Mouse (Mus musculus) G1E (cell line): Measurements from ENCODE around the gene Zfp777. TPM values are rescaled to one million over a fixed set of nuclear protein-coding genes. Genes with fewer than 3 reads are reported as not detected.

Experiments
- ATAC-seq: 2 replicates; pipeline ENCODE4 v1.8.0; 2016; ENCODE audit warnings: mild to moderate bottlenecking; ENCODE audit not compliant: insufficient number of reproducible peaks, poor library complexity, low FRiP score, severe bottlenecking; ENCODE audit errors: extremely low read depth
- DNase-seq: peaks from one replicate; pipeline ENCODE4 v3.0.0; 2012; ENCODE audit warnings: low spot score
- H3K27me3 ChIP-seq: 2 replicates; pipeline ENCODE4 v1.6.1; 2012; ENCODE audit warnings: mild to moderate bottlenecking, low read length, inconsistent platforms; ENCODE audit not compliant: insufficient read depth
- H3K36me3 ChIP-seq: replicated peaks from 2 replicates; pipeline ENCODE3; 2012; ENCODE audit warnings: mild to moderate bottlenecking, inconsistent platforms
- H3K4me1 ChIP-seq: 2 replicates; pipeline ENCODE4 v1.6.1; 2012; ENCODE audit warnings: low read depth, low read length, inconsistent platforms, mixed read lengths; ENCODE audit not compliant: insufficient read depth
- H3K4me3 ChIP-seq: 2 replicates; pipeline ENCODE4 v1.5.1; 2012; ENCODE audit warnings: low read depth, mild to moderate bottlenecking, inconsistent platforms, low read length, moderate library complexity, mixed read lengths
- H3K9me3 ChIP-seq: replicated peaks from 2 replicates; pipeline ENCODE4 v1.6.1; 2012; ENCODE audit warnings: inconsistent platforms
- CTCF ChIP-seq: IDR thresholded peaks from 2 replicates; pipeline ENCODE4 v1.5.1; 2012; ENCODE audit warnings: low read depth, low read length, inconsistent platforms, mixed read lengths
- GATA1 ChIP-seq: IDR thresholded peaks from 2 replicates; pipeline ENCODE4 v1.6.1; 2012; ENCODE audit warnings: borderline replicate concordance, low read length, inconsistent platforms, mixed read lengths
- GATA2 ChIP-seq: IDR thresholded peaks from 2 replicates; pipeline ENCODE4 v1.6.1; 2012; ENCODE audit warnings: low read depth, low read length, inconsistent platforms, borderline replicate concordance
- POLR2AphosphoS5 ChIP-seq: IDR thresholded peaks from 2 replicates; pipeline ENCODE4 v1.6.1; 2012; ENCODE audit warnings: low read depth, low read length, inconsistent platforms; ENCODE audit not compliant: insufficient replicate concordance
- TAL1 ChIP-seq: conservative IDR thresholded peaks from 2 replicates; pipeline ENCODE4 v1.6.1; 2012; ENCODE audit warnings: low read depth, low read length, inconsistent platforms, mixed read lengths
- polyA plus RNA-seq: library from polyadenylated mRNA; stranded (reverse); fragments of >175 nt; gene quantifications from 2 replicates; pipeline ENCODE4 v1.2.3, GENCODE M21; 2012
- total RNA-seq, 2 experiments: library from RNA; stranded (forward) in 1 of 2; stranded (reverse) in 1 of 2; fragments of 200-1000 nt in 1 of 2; fragments of >200 nt in 1 of 2; fragmentation: Nextera tagmentation in 1 of 2; gene quantifications; 2 replicates each; pipeline ENCODE4 v1.2.3; 2014 to 2017

Zfp777 gene
- total and polyA plus RNA-seq, 3 experiments: 25.4 to 69.6 (median 28.0) TPM

DNA sequence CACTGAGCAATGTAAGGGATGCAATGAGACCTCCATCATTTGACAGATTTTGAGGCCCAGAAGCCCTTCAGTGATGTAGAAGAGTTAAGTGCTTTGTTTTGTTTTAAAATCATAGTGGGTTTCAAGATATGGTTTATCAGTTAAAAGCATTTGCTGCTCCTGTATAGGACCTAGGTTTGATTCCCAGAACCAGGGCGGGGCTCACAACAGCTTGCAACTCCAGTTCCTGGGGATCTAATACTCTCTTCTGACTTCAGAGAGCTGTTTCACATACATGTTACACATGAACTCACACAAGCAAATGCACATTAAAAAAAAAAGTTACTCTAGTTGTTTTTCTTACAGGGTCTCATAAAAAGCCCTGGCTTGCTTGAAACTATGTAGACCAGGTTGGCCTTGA lies 12.2 kb upstream of the Zfp777 start:
- H3K4me3 ChIP-seq: no peak overlapping the region; the same call in 1 of the 2 replicates
- peak; percentile 46 for ATAC-seq
- TF ChIP-seq POLR2AphosphoS5 (no peak), GATA1 (no peak), TAL1 (peak; percentile 34; the same call in 1 of the 2 replicates)

DNA sequence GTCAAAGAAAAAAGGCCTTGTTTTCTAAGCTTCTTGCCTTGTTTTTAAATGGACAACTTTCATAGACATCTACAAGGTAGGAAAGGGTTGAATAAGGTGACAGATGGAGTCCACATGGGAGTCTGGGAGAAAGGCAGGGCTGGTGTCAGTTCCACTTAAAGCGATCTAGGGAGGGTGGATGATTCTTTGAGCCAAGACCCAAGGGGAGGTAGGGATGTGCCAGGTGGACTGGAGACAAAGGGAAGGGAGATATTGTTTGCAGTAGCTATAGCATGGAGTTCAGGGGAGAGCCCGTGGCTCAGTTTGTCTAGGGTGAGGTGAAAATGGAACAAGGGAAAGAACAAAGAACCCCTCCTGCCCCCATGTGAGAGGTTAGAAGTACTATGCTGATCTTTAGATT lies 11.7 kb upstream of the Zfp777 start:
- TF ChIP-seq CTCF: no peak
- TF ChIP-seq GATA2: no peak
- TF ChIP-seq POLR2AphosphoS5: no peak
- TF ChIP-seq TAL1: no peak
- no peak for TF ChIP-seq GATA1
- Histone ChIP-seq H3K9me3 (peaks cover 6% of the 10 kb centered on the region), H3K36me3 (peaks cover 34% of the 10 kb centered on the region), H3K27me3 (no peaks in the 10 kb centered on the region), H3K4me3 (no peak overlapping the region), H3K4me1 (peaks cover 61% of the 10 kb centered on the region)
- no peak for DNase-seq
- no peak for ATAC-seq

More for the DNA sequence above, 12.2 kb upstream of the Zfp777 start:
- H3K27me3 ChIP-seq: no peaks in the 10 kb centered on the region
- peaks cover 34% of the 10 kb centered on the region for H3K36me3 ChIP-seq
- peaks cover 63% of the 10 kb centered on the region for H3K4me1 ChIP-seq
- DNase-seq: no peak
- peaks cover 6% of the 10 kb centered on the region for H3K9me3 ChIP-seq

DNA sequence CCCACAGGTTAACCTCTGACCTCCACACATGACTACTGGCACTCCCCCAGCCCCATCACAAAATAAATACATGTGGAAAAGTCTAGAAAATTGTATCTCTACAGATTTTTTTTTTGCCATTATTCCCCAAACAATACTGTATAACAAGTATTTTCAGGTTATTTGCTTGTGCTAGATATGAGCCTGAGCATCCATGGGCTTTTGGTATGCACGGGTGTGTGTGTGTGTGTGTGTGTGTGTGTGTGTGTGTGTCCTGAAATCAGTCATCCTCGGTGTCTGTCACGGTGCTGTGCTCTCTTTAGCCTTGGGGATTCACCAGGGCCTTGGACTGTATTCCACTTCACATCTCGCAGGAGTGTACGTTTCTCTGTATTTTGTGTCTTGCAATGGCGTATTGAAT lies 3.4 kb upstream of the Zfp777 start:
- peaks cover 33% of the 10 kb centered on the region for H3K4me1 ChIP-seq
- no peak for ATAC-seq
- peaks cover 15% of the 10 kb centered on the region for H3K36me3 ChIP-seq
- DNase-seq: no peak
- H3K4me3 ChIP-seq: no peak overlapping the region
- no peak for TF ChIP-seq GATA2
- TF ChIP-seq TAL1: no peak
- TF ChIP-seq CTCF: no peak
- TF ChIP-seq GATA1: no peak
- no peak for TF ChIP-seq POLR2AphosphoS5
- no peaks in the 10 kb centered on the region for H3K27me3 ChIP-seq
- H3K9me3 ChIP-seq: 0 out of 2 replicates have a peak, but pooled peaks cover 2% of the 10 kb centered on the region

DNA sequence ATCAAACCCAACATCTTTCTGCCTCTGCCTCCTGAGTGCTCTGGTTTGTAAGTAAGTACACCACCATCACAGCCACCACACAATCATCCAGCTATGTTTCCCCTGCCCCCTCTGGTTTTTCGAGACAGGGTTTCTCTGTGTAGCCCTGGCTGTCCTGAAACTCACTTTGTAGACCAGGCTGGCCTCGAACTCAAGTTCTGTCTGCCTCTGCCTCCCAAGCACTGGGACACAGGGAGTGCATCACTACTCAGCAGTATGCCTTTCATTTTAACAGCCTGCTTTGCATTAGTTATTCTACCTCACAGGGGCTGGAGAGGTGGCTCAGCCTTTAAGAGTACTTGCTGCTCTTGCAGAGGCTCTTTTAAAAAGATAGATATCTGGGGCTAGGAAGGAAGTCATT lies 3.0 kb upstream of the Zfp777 start:
- peaks cover 37% of the 10 kb centered on the region for H3K4me1 ChIP-seq
- ATAC-seq (no peak), DNase-seq (no peak)
- peaks cover 15% of the 10 kb centered on the region for H3K36me3 ChIP-seq
- 0 out of 2 replicates have a peak, but pooled peaks cover 2% of the 10 kb centered on the region for H3K9me3 ChIP-seq
- no peaks in the 10 kb centered on the region for H3K27me3 ChIP-seq
- TF ChIP-seq GATA2: no peak
- no peak for TF ChIP-seq POLR2AphosphoS5
- no peak for TF ChIP-seq CTCF
- no peak for TF ChIP-seq GATA1
- no peak for TF ChIP-seq TAL1
- H3K4me3 ChIP-seq: no peak overlapping the region

DNA sequence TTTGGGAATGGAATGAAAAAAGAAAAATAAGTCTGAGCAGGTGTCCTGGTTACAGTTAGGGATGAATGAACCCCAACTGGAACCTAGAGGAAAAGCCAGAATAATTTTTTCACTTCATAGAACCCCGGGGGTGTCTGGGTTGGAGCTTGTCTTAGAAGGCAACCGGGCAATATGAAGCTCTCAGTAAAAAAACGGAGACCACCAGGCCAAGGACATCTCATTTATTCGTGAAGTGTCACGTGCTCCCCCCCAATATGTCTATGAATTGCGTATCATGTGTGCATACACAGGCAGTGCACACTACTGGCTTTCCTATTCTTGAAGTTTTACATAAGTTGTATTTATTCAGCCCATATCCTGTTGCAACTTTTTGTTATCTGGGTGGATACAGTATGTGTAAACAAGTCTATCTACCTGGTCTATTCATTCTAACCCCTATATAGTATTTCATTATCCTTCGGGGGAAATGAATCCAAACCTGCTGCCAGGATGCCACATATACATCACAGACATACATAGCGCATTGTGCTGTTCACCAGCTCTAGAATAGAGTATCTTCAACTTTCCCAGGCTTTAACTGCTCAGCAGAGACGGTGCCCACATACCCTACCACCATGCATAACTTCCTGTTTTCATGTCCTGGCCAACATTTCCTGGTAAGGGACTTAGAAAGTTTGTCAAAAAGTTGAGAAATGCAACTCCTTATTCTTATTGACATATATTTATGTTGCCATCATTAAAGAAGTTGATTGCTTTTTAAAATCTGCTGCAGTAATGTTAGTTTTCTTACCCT lies 758 bp upstream of the Zfp777 start:
- TF ChIP-seq TAL1 (no peak), POLR2AphosphoS5 (no peak), GATA1 (no peak), CTCF (no peak), GATA2 (no peak)
- H3K4me3 ChIP-seq: peak overlapping the region; percentile 99
- H3K9me3 ChIP-seq: no peaks in the 10 kb centered on the region
- ATAC-seq (no peak), DNase-seq (peak; percentile 33)
- peaks cover 21% of the 10 kb centered on the region for H3K36me3 ChIP-seq
- peaks cover 49% of the 10 kb centered on the region for H3K4me1 ChIP-seq
- H3K27me3 ChIP-seq: no peaks in the 10 kb centered on the region

DNA sequence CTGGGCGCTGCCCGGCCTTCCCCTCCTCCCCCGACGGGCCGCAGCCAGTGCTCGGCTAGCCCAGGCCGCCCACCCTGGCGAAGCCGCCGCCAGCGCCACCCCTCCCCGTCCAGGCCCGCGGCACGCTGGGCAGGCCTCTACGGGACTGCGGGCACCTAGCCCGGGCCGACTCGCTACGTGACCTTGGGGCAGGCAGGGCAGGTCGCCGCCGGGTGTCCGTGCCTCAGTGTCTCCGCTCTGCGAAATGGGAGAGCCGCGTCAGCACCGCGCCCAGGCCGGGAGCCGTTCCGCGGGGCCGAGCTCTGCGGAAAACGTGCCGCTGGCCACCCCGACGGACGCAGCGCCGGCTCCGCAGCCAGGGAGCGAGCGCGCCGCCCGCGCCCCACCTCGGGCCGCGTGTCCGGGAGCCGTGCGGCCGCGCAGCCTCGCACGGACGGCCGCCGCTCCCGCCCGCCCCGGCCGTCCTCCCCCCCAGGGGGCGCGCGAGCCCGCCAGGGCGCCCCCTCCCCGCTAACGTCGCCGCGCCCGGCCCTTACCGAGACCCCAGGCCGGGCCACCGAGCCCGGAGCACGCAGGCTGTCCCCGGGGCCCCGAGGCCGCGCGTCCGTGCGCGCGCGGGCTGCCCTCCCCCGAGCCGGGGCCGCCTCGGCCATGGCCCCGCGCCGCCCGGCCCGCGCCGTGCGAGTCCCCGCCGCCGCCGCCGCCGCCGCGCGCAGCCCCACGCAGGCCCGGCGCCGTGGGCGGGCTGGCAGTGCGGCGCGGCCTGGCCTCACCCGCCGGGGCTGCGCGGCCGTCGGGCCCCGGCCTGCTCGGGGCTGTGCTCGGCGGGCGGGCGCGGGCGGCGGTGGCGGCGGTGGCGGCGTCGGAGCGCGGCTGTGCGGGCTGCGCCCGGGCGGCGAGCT lies 1.0 kb downstream of the Zfp777 start:
- Histone ChIP-seq H3K4me3 (peak overlapping the region; percentile 99), H3K9me3 (no peaks in the 10 kb centered on the region), H3K36me3 (peaks cover 39% of the 10 kb centered on the region), H3K27me3 (no peaks in the 10 kb centered on the region), H3K4me1 (peaks cover 53% of the 10 kb centered on the region)
- no peak for ATAC-seq
- DNase-seq: peak; percentile 51
- TF ChIP-seq CTCF (no peak), TAL1 (no peak), GATA2 (no peak), GATA1 (no peak), POLR2AphosphoS5 (no peak)
